Mouse (Mus musculus) left cerebral cortex, adult 2 months (tissue): ENCODE data around the gene Fam50a. TPM values are rescaled to one million over a fixed set of nuclear protein-coding genes. Genes with fewer than 3 reads are reported as not detected.

Experiments used
- DNase-seq, 2 experiments: peaks; one replicate each; pipeline ENCODE4 v3.0.0; 2021 to 2022; ENCODE audit warnings: low spot score in 2 of 2, mixed read lengths in 1 of 2; ENCODE audit errors: extremely low spot score in 1 of 2
- H3K27ac ChIP-seq: fragments of 200-600 bp; 2 replicates; pipeline ENCODE4 v1.8.1; 2022
- H3K4me3 ChIP-seq: fragments of 200-600 bp; 2 replicates; pipeline ENCODE4 v1.8.1; 2022
- CTCF ChIP-seq: fragments of 200-600 bp; IDR thresholded peaks from 2 replicates; pipeline ENCODE4 v1.8.1; 2022; ENCODE audit warnings: antibody characterized with exemption, mild to moderate bottlenecking, moderate library complexity
- intact Hi-C: fragments of 180-260 bp; cut with DNase I; formaldehyde crosslinking; loops from one replicate; pipeline ENCODE4 v1.15.1; 2025
- total RNA-seq, 2 experiments: library from RNA; stranded (reverse); gene quantifications; 2 replicates each; pipeline ENCODE4 v1.2.3; 2021

Gene Fam50a
- total RNA-seq, 2 experiments from 2014 or later: 25.7 to 31.7 TPM

GRCm38 (mm10) chrX:74282395-74283091 lies 30.3 kb upstream of the Fam50a start:
- intact Hi-C loops: loop anchor here (2.0 kb wide), 1 partner anchor 14 kb away; the partner anchor contains the start of gene Atp6ap1
- peak overlapping the region; percentile 63 for H3K4me3 ChIP-seq
- TF ChIP-seq CTCF: no peak
- DNase-seq: peak; percentile 84 to 85
- peak overlapping the region; percentile 81 for H3K27ac ChIP-seq

GRCm38 (mm10) chrX:74283092-74283437 lies 29.8 kb upstream of the Fam50a start:
- peak overlapping the region; percentile 63 for H3K4me3 ChIP-seq
- peak overlapping the region; percentile 81 for H3K27ac ChIP-seq
- DNase-seq: no peak
- intact Hi-C loops: loop anchor here (2.0 kb wide), 1 partner anchor 14 kb away; the partner anchor contains the start of gene Atp6ap1
- TF ChIP-seq CTCF: no peak

- no peak for DNase-seq
- intact Hi-C loops: no loop called here
- TF ChIP-seq CTCF: no peak
- H3K4me3 ChIP-seq: no peak overlapping the region
- H3K27ac ChIP-seq: no peak overlapping the region
Measured at GRCm38 (mm10) chrX:74293431-74293830, 19.4 kb upstream of the Fam50a start.

- peak; percentile 88 to 91 for DNase-seq
- H3K27ac ChIP-seq: peak within 1 kb of the TSS; percentile 87
- peak within 1 kb of the TSS; percentile 58 for H3K4me3 ChIP-seq
- no peak for TF ChIP-seq CTCF
- intact Hi-C loops: loop anchor here (2.0 kb wide), 1 partner anchor 14 kb away; the partner anchor contains the start of gene Dnase1l1
Measured at GRCm38 (mm10) chrX:74296538-74297448, 16.0 kb upstream of the Fam50a start, which contains the start of gene Atp6ap1. Gene Atp6ap1 (plus strand): TSS chrX:74297097.

GRCm38 (mm10) chrX:74298348-74298747 lies 14.5 kb upstream of the Fam50a start:
- no peak for DNase-seq
- H3K27ac ChIP-seq: no peak overlapping the region
- no peak overlapping the region; the same call in 1 of the 2 replicates for H3K4me3 ChIP-seq
- intact Hi-C loops: no loop called here
- no peak for TF ChIP-seq CTCF

- no peak for TF ChIP-seq CTCF
- H3K27ac ChIP-seq: no peak overlapping the region
- no peak overlapping the region for H3K4me3 ChIP-seq
- no peak for DNase-seq
- intact Hi-C loops: no loop called here
Measured at GRCm38 (mm10) chrX:74299721-74300120, 13.1 kb upstream of the Fam50a start.

- DNase-seq: peak; percentile 59 to 70
- Histone ChIP-seq H3K4me3 (peak within 1 kb of the TSS; percentile 59), H3K27ac (peak within 1 kb of the TSS; percentile 97)
- TF ChIP-seq CTCF: peak; percentile 38
- intact Hi-C loops: no loop called here
Measured at GRCm38 (mm10) chrX:74304867-74305700, 7.7 kb upstream of the Fam50a start, which contains the start of gene Gdi1. Gene Gdi1 (plus strand): TSS chrX:74304998.

- peak within 1 kb of the TSS; percentile 58 for H3K4me3 ChIP-seq
- peak; percentile 33 to 50 for DNase-seq
- peak within 1 kb of the TSS; percentile 89 for H3K27ac ChIP-seq
- no peak for TF ChIP-seq CTCF
- intact Hi-C loops: loop anchor here (2.0 kb wide), 1 partner anchor 20 kb away; no protein-coding TSS in a partner anchor
Measured at GRCm38 (mm10) chrX:74328725-74329161, 15.9 kb downstream of the Fam50a start, which contains the start of gene Plxna3. Gene Plxna3 (plus strand): TSS chrX:74329066.

- intact Hi-C loops: loop anchor here (2.0 kb wide), 1 partner anchor 20 kb away; no protein-coding TSS in a partner anchor
- DNase-seq: no peak
- H3K27ac ChIP-seq: peak overlapping the region; percentile 89
- H3K4me3 ChIP-seq: peak overlapping the region; percentile 58
- TF ChIP-seq CTCF: no peak
Measured at GRCm38 (mm10) chrX:74329215-74329671, 16.4 kb downstream of the Fam50a start.

GRCm38 (mm10) chrX:74330166-74330930 lies 17.5 kb downstream of the Fam50a start:
- DNase-seq: no peak
- Histone ChIP-seq H3K27ac (no peak overlapping the region), H3K4me3 (no peak overlapping the region)
- intact Hi-C loops: no loop called here
- no peak for TF ChIP-seq CTCF
